Mouse (Mus musculus): ENCODE measurements around the gene Nudt13.

Nudt13 gene

DNA sequence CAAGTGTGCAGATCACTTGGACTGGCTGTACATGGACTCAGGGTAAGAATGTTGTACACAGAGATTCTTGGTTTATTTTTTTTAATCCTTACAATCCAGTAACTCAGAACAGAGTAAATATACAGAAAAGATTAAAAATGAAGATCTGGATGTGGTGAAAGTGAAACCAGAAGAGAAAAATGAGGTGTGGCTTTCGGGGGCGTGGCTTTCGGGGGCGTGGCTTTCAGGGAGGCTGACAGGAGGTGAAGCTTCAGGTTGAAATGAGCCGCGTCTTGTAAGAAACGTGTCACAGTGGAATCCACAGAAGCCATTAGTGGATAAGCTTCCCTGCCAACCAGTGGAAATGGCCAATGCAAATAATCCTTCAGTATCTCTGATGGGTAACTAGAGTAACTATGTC, 46.4 kb downstream of the Nudt13 start:
- DNase-seq, result peak; percentile 11 to 13

DNA sequence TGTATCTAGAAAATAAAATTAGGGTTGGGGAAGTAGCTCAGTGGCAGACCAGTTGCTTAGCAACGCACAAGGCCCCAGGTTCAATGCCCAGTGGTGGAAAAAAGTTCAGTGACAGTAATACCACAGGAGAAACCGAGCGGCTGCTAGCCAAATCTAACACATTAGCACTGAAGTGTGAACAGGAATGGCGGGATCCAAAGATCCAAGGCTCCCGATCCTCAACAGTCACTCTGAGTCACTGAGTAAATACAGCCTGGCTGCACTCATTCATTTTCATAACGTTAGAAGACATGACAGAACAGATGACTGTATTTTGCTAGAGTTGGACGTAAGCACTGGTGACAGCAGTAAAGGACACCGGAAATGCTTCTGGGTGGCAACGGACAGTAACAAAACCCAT, 51.4 kb downstream of the Nudt13 start:
- no peak for DNase-seq

DNA sequence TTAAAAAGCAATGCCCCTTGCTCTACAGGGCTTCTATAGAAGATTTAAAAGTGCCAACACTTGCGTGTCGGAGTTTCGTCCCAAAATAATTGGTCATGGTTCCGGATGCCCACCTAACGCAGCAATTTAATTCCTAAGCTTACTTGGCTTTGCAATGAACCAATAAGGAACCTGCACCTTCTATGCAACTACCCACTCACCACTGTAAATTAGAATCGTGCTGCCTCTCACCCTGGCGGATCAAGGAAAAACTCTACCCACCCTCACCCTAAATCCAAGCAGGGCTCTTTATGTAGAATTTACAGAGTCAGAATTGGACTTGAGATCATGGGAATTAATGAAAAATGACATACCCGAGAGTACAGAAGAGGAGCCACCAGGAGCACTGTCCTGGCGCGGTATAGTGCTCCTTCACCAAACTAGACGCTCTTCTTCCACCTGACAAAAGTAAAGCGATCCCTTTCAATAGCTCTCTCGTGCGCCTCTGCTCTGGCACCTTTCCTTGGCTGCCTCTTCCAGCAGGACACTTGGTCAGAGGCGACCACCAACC, 53.0 kb downstream of the Nudt13 start:
- no peak for DNase-seq

DNA sequence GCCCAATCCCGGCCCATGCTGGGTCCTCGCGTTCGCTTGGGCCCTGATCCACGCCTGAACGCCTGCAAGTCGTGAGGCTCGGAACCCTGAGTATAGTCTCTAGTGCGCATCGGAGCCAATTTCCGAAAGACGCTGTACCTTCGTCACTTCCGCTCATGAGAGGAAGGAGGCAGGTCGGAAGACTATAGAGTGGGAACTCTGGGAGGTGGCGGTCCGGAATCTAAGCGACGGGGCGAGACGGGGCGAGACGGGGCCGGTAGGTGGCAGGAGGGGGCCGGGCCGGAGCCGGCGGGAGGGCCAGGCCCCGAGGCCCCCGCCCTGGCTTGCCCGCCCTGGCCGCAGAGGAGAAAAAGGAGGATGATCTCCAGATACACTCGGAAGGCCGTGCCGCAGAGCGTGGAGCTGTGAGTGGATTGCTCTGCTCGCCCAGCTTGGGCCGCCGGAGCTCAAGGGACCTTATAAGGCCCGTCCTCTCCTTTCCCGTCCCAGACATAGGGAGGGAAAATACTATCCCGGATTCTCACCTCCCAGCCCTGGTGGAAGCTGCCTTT, 53.6 kb downstream of the Nudt13 start, which contains the start of the genes Ecd and Fam149b:
Ecd (minus strand) TSS at position 131 of the 551 bp plus-strand sequence.
Fam149b (plus strand) TSS at position 172 of the 551 bp plus-strand sequence.
- peak; percentile 92 to 94 for DNase-seq

- DNase-seq, result no peak
These were observed 68.7 kb downstream of the Nudt13 start for GRCm38 (mm10) chr14:20363230-20363629.

Measured in kidney, postnatal 4 days (tissue).